ENCODE assay signal across 8 mouse cellular contexts in the genomic region with DNA sequence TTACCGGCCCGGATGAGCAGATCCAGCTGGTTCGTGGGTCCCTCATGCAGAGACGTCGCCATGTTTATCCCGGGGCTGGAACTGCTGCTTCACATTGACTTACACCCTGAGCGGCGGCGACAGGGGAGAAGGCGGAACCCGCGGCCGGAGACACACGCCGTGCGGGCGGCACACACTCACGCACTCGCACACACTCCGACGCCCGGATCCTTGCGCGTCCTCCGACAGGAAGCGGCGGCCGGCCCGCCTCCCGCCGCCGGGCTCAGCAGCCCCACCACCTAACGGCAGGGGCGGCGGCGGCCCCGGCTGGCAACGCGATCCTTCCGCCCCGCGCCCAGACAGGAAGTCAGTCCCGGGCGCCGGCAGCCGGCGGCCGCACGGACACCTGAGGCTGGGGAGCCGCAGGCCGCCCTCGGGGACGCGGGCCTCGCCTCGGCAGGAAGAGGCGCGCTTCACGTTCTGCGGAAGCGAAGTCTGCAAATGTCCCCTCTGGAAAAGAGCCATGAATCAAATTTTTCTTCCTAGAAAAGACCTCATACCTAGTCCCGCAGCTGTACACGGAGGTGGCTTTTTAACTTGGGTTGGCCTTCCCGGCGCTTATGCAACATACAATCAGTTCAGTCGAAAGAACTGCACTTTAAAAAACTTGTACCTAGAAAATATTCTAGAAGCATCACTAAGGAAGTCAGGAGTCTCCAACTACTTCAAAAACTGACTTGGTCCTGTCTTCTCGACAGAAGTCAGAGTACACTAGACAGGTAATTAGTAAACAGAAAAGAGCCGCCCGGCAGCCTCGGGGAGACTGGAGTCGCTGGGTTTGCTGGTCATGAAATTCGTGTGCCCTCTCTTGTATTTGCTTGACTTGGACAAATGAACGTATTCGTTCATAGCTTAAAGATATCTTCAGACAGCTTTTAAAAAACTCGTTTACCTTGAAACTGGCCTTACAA. TPM values are rescaled to one million over a fixed set of nuclear protein-coding genes. Genes with fewer than 3 reads are reported as not detected.
DNase-seq lines count a peak whose midpoint lies in the region; ATAC-seq lines count a peak whose summit lies in the region.

No protein-coding gene starts in this region.

- no peaks in the 10 kb centered on the region for H3K27me3 ChIP-seq in forebrain, embryonic 10.5 days (ENCODE audit: poor library complexity, severe bottlenecking)
- no peaks in the 10 kb centered on the region for H3K27me3 ChIP-seq in heart, embryonic 15.5 days
- no peaks in the 10 kb centered on the region for H3K27me3 ChIP-seq in liver, embryonic 13.5 days
- H3K27me3 ChIP-seq in stomach, embryonic 14.5 days (ENCODE audit: control insufficient read depth, insufficient read depth, low read length): no peaks in the 10 kb centered on the region

- H3K9ac ChIP-seq in heart, embryonic 15.5 days: peak overlapping the region; percentile 99
- peak overlapping the region; percentile 95 for H3K9ac ChIP-seq in liver, embryonic 13.5 days
- H3K9ac ChIP-seq in stomach, embryonic 14.5 days (replicated peaks; ENCODE audit: low read depth, low read length): peak overlapping the region; percentile 95

- H3K4me2 ChIP-seq in heart, embryonic 15.5 days: peak overlapping the region; percentile 82
- peak overlapping the region; percentile 95 for H3K4me2 ChIP-seq in liver, embryonic 13.5 days
- peak overlapping the region; percentile 77 for H3K4me2 ChIP-seq in stomach, embryonic 14.5 days (replicated peaks; ENCODE audit: low read depth, low read length)

- under 1% methylated on average over 75 of the region's 75 CpGs for WGBS in forebrain, embryonic 10.5 days
- WGBS in heart, embryonic 15.5 days: under 1% methylated on average over 75 of the region's 75 CpGs
- WGBS in liver, embryonic 13.5 days (ENCODE audit: insufficient replicate concordance): under 1% methylated on average over 74 of the region's 75 CpGs
- WGBS in stomach, embryonic 14.5 days: under 1% methylated on average over 72 of the region's 75 CpGs

- no peaks in the 10 kb centered on the region for H3K9me3 ChIP-seq in forebrain, embryonic 10.5 days
- H3K9me3 ChIP-seq in heart, embryonic 15.5 days (replicated peaks): no peaks in the 10 kb centered on the region
- no peaks in the 10 kb centered on the region for H3K9me3 ChIP-seq in liver, embryonic 13.5 days (replicated peaks)
- H3K9me3 ChIP-seq in stomach, embryonic 14.5 days (ENCODE audit: control insufficient read depth, low read depth, low read length): no peaks in the 10 kb centered on the region

- H3K4me1 ChIP-seq in forebrain, embryonic 10.5 days: peaks cover 30% of the 10 kb centered on the region
- peaks cover 12% of the 10 kb centered on the region for H3K4me1 ChIP-seq in heart, embryonic 15.5 days (replicated peaks)
- peaks cover 39% of the 10 kb centered on the region for H3K4me1 ChIP-seq in liver, embryonic 13.5 days (replicated peaks)
- peaks cover 7% of the 10 kb centered on the region; the same call in 1 of the 2 replicates for H3K4me1 ChIP-seq in stomach, embryonic 14.5 days (ENCODE audit: control insufficient read depth, insufficient read depth, low read length)

- H3K27ac ChIP-seq in forebrain, embryonic 10.5 days: peak overlapping the region; percentile 98
- H3K27ac ChIP-seq in heart, embryonic 15.5 days: peak overlapping the region; percentile 100
- peak overlapping the region; percentile 96 for H3K27ac ChIP-seq in liver, embryonic 13.5 days
- H3K27ac ChIP-seq in stomach, embryonic 14.5 days (ENCODE audit: low read length): peak overlapping the region; percentile 100

- peak; percentile 51 for ATAC-seq in heart, embryonic 15.5 days (replicated peaks; ENCODE audit: insufficient number of reproducible peaks, insufficient read depth, low FRiP score, low read depth)
- ATAC-seq in liver, embryonic 13.5 days (ENCODE audit: low read depth): peak; percentile 68
- ATAC-seq in stomach, embryonic 14.5 days (ENCODE audit: insufficient number of reproducible peaks, insufficient read depth, low FRiP score, low read depth): peak; percentile 74

- H3K4me3 ChIP-seq in forebrain, embryonic 10.5 days: peak overlapping the region; percentile 99
- H3K4me3 ChIP-seq in heart, embryonic 15.5 days: peak overlapping the region; percentile 99
- H3K4me3 ChIP-seq in liver, embryonic 13.5 days (replicated peaks): peak overlapping the region; percentile 94
- H3K4me3 ChIP-seq in stomach, embryonic 14.5 days (ENCODE audit: low read depth, low read length): peak overlapping the region; percentile 82

- H3K36me3 ChIP-seq in forebrain, embryonic 10.5 days (replicated peaks): peaks cover 6% of the 10 kb centered on the region
- H3K36me3 ChIP-seq in heart, embryonic 15.5 days: no peaks in the 10 kb centered on the region
- H3K36me3 ChIP-seq in liver, embryonic 13.5 days: 0 out of 2 replicates have a peak, but pooled peaks cover 3% of the 10 kb centered on the region
- H3K36me3 ChIP-seq in stomach, embryonic 14.5 days (ENCODE audit: control insufficient read depth, insufficient read depth, low read length): no peaks in the 10 kb centered on the region

- peak; percentile 75 to 80 for DNase-seq in CD8-positive naive resting alpha-beta T cell, adult 2 months (ENCODE audit: low read depth in 2 of 2, low spot score in 2 of 2)
- DNase-seq in c-Kit-positive CD71-negative TER-119-negative erythroid progenitor cells, embryonic 14.5 days (ENCODE audit: low read depth): peak; percentile 56
- DNase-seq in forebrain, embryonic 10.5 days (ENCODE audit: extremely low spot score, low spot score): peak; percentile 78
- peak; percentile 83 to 95 for DNase-seq in kidney, postnatal 25 days
- peak; percentile 66 for DNase-seq in liver, embryonic 13.5 days
- peak; percentile 75 to 85 for DNase-seq in natural killer cell, adult 2 months (ENCODE audit: low spot score in 2 of 2)

RNA-seq across cellular contexts. Expression of gene Noct, which starts 53.2 kb away (rescaled TPM):
- polyA plus RNA-seq in forebrain, embryonic 10.5 days (2016; fragmentation: Nextera tagmentation; extraction: Ambion mirVana): 11.2 and 11.3 TPM in 2 replicates
- polyA plus RNA-seq in heart, embryonic 15.5 days (2015; fragmentation: Nextera tagmentation; extraction: Ambion mirVana): 9.7 and 10.3 TPM in 2 replicates
- polyA plus RNA-seq in liver, embryonic 13.5 days (2015; fragmentation: Nextera tagmentation; extraction: Ambion mirVana): 20.5 and 23.1 TPM in 2 replicates
- 8.3 and 11.6 TPM in 2 replicates for polyA plus RNA-seq in stomach, embryonic 14.5 days (2014; fragmentation: Nextera tagmentation; extraction: Ambion mirVana)

Comparison
In these comparisons a context has a peak if more than half of its experiments do, and no peak if none do; other contexts are left out.
1. Peak in every context shown above with its lines: DNase-seq, ATAC-seq, H3K4me3 ChIP-seq and H3K27ac ChIP-seq.